Mouse (Mus musculus) CH12.LX (cell line): Measurements from ENCODE around the gene Oas1d. TPM values are rescaled to one million over a fixed set of nuclear protein-coding genes. Genes with fewer than 3 reads are reported as not detected.

Source experiments
- DNase-seq: peaks from one replicate; pipeline ENCODE4 v3.0.0-alpha.2; 2013; ENCODE audit errors: extremely low read depth
- H3K27ac ChIP-seq: 2 replicates; pipeline ENCODE4 v1.5.1; 2012; ENCODE audit warnings: low read depth, mild to moderate bottlenecking, control low read depth, moderate library complexity; ENCODE audit not compliant: insufficient read depth
- H3K27me3 ChIP-seq: replicated peaks from 2 replicates; pipeline ENCODE3; 2012; ENCODE audit warnings: inconsistent platforms
- H3K36me3 ChIP-seq, 2 experiments: replicated peaks in 1 of 2; 2 replicates each; pipeline versions ENCODE3 to v1.6.1; 2012; ENCODE audit warnings: inconsistent platforms in 1 of 2, low read length in 1 of 2, mild to moderate bottlenecking in 1 of 2, mixed read lengths in 1 of 2, moderate library complexity in 1 of 2; ENCODE audit not compliant: control insufficient read depth in 1 of 2, insufficient read depth in 1 of 2
- H3K4me1 ChIP-seq, 2 experiments: 2 replicates each; pipeline ENCODE4 v1.6.1; 2012; ENCODE audit warnings: inconsistent platforms in 1 of 2, moderate library complexity in 1 of 2; ENCODE audit not compliant: insufficient read depth in 2 of 2, control insufficient read depth in 1 of 2
- H3K4me2 ChIP-seq: 2 replicates; pipeline ENCODE4 v1.6.1; 2012; ENCODE audit warnings: low read depth, mild to moderate bottlenecking, control low read depth; ENCODE audit not compliant: poor library complexity, insufficient read depth, severe bottlenecking
- H3K4me3 ChIP-seq, 3 experiments: fragments of 150-350 bp in 1 of 3; sonication (generic) in 1 of 3; replicated peaks in 1 of 3; 2 replicates each; pipeline versions ENCODE3 to v1.5.1; 2011 to 2012; ENCODE audit warnings: low read depth in 2 of 3, low read length in 2 of 3, mild to moderate bottlenecking in 2 of 3, moderate library complexity in 2 of 3, control low read depth in 1 of 3, improper control_type of control experiment in 1 of 3, inconsistent platforms in 1 of 3, mixed read lengths in 1 of 3; ENCODE audit not compliant: poor library complexity in 1 of 3
- H3K79me2 ChIP-seq: replicated peaks from 2 replicates; pipeline ENCODE4 v1.6.1; 2012; ENCODE audit warnings: mild to moderate bottlenecking, moderate library complexity; ENCODE audit not compliant: control insufficient read depth, poor library complexity, insufficient read depth, severe bottlenecking; ENCODE audit errors: extremely low read depth
- H3K9ac ChIP-seq: 2 replicates; pipeline ENCODE4 v1.6.1; 2012; ENCODE audit warnings: low read depth, mild to moderate bottlenecking, control low read depth, moderate library complexity; ENCODE audit not compliant: insufficient read depth
- H3K9me3 ChIP-seq: replicated peaks from 2 replicates; pipeline ENCODE3; 2012; ENCODE audit warnings: low read length, inconsistent platforms, mixed read lengths
- CHD2 ChIP-seq: IDR thresholded peaks from 2 replicates; pipeline ENCODE4 v1.6.1; 2011; ENCODE audit warnings: low read length, improper control_type of control experiment
- E2F4 ChIP-seq: IDR thresholded peaks from 2 replicates; pipeline ENCODE4 v1.6.1; 2011; ENCODE audit warnings: low read depth, low read length, improper control_type of control experiment; ENCODE audit not compliant: insufficient replicate concordance
- ELF1 ChIP-seq: IDR thresholded peaks from 2 replicates; pipeline ENCODE4 v1.6.1; 2014; ENCODE audit warnings: low read depth, mild to moderate bottlenecking, inconsistent platforms, low read length, improper control_type of control experiment
- EP300 ChIP-seq: IDR thresholded peaks from 2 replicates; pipeline ENCODE4 v1.6.1; 2011; ENCODE audit warnings: low read length, improper control_type of control experiment
- GABPA ChIP-seq: IDR thresholded peaks from 2 replicates; pipeline ENCODE4 v1.6.1; 2012; ENCODE audit warnings: low read depth, low read length, improper control_type of control experiment, inconsistent platforms; ENCODE audit not compliant: insufficient replicate concordance
- HCFC1 ChIP-seq: IDR thresholded peaks from 2 replicates; pipeline ENCODE4 v1.6.1; 2012; ENCODE audit warnings: low read depth, mild to moderate bottlenecking, inconsistent platforms, low read length, improper control_type of control experiment
- IRF4 ChIP-seq: IDR thresholded peaks from 2 replicates; pipeline ENCODE4 v1.6.1; 2014; ENCODE audit warnings: low read depth, mild to moderate bottlenecking, inconsistent platforms, low read length, improper control_type of control experiment
- JUN ChIP-seq: IDR thresholded peaks from 2 replicates; pipeline ENCODE4 v1.6.1; 2011; ENCODE audit warnings: low read depth, mild to moderate bottlenecking, low read length, improper control_type of control experiment, moderate library complexity; ENCODE audit not compliant: insufficient read depth
- KAT2A ChIP-seq: IDR thresholded peaks from 2 replicates; pipeline ENCODE4 v1.6.1; 2012; ENCODE audit warnings: low read length, improper control_type of control experiment, inconsistent platforms; ENCODE audit not compliant: insufficient replicate concordance
- MAFK ChIP-seq: IDR thresholded peaks from 2 replicates; pipeline ENCODE4 v1.6.1; 2011; ENCODE audit warnings: low read length, improper control_type of control experiment; ENCODE audit not compliant: insufficient replicate concordance
- MAZ ChIP-seq: IDR thresholded peaks from 2 replicates; pipeline ENCODE4 v1.6.1; 2012; ENCODE audit warnings: low read depth, mild to moderate bottlenecking, inconsistent platforms, low read length, improper control_type of control experiment, moderate library complexity
- MEF2A ChIP-seq: IDR thresholded peaks from 2 replicates; pipeline ENCODE4 v1.6.1; 2014; ENCODE audit warnings: low read depth, mild to moderate bottlenecking, inconsistent platforms, low read length, improper control_type of control experiment, borderline replicate concordance
- MYC ChIP-seq: IDR thresholded peaks from 2 replicates; pipeline ENCODE4 v1.6.1; 2011; ENCODE audit warnings: low read depth, mild to moderate bottlenecking, improper control_type of control experiment, low read length
- NRF1 ChIP-seq: IDR thresholded peaks from 2 replicates; pipeline ENCODE4 v1.6.1; 2014; ENCODE audit warnings: low read depth, mild to moderate bottlenecking, inconsistent platforms, low read length, improper control_type of control experiment, moderate library complexity
- POLR2AphosphoS2 ChIP-seq: IDR thresholded peaks from 2 replicates; pipeline ENCODE4 v1.6.1; 2011; ENCODE audit warnings: low read depth, low read length, improper control_type of control experiment
- RCOR1 ChIP-seq: conservative IDR thresholded peaks from 2 replicates; pipeline ENCODE4 v1.6.1; 2012; ENCODE audit warnings: low read depth, mild to moderate bottlenecking, inconsistent platforms, low read length, improper control_type of control experiment
- TBP ChIP-seq: conservative IDR thresholded peaks from 2 replicates; pipeline ENCODE4 v1.6.1; 2011; ENCODE audit warnings: low read depth, low read length, improper control_type of control experiment
- UBTF ChIP-seq: IDR thresholded peaks from 2 replicates; pipeline ENCODE4 v1.6.1; 2012; ENCODE audit warnings: low read depth, mild to moderate bottlenecking, inconsistent platforms, low read length, improper control_type of control experiment, moderate library complexity
- ZKSCAN1 ChIP-seq: IDR thresholded peaks from 2 replicates; pipeline ENCODE4 v1.6.1; 2012; ENCODE audit warnings: low read depth, inconsistent platforms, low read length, improper control_type of control experiment, borderline replicate concordance
- ZNF384 ChIP-seq: IDR thresholded peaks from 2 replicates; pipeline ENCODE4 v1.6.1; 2012; ENCODE audit warnings: low read depth, low read length, improper control_type of control experiment, inconsistent platforms
- dilution Hi-C: fragments of 300-500 bp; cut with MboI; formaldehyde crosslinking; loops from 2 replicates; pipeline ENCODE4 v1.14.3; 2020; ENCODE audit warnings: low sequenced_read_pairs; ENCODE audit not compliant: extremely low pct_unique_long_range_greater_than_20kb, extremely low pct_ligation_motif_present
- in situ Hi-C: fragments of 300-500 bp; cut with MboI; formaldehyde crosslinking; loops from 3 replicates; pipeline ENCODE4 v1.14.3; 2019; ENCODE audit warnings: low sequenced_read_pairs, low pct_ligation_motif_present, low pct_unique_long_range_greater_than_20kb, mixed read lengths
- polyA plus RNA-seq: library from polyadenylated mRNA; unstranded; fragments of >175 nt; gene quantifications from 2 replicates; pipeline ENCODE4 v1.2.1, GENCODE M21; 2012; ENCODE audit warnings: low read depth; ENCODE audit not compliant: insufficient read length
- total RNA-seq, 2 experiments: library from RNA; depleted of rRNA; stranded (reverse); fragments of 300-350 nt in 1 of 2; fragments of >200 nt in 1 of 2; gene quantifications; 2 replicates each; pipeline ENCODE4 v1.2.3; 2012 to 2014

The Oas1d gene
- total and polyA plus RNA-seq, 3 experiments: not detected

DNA sequence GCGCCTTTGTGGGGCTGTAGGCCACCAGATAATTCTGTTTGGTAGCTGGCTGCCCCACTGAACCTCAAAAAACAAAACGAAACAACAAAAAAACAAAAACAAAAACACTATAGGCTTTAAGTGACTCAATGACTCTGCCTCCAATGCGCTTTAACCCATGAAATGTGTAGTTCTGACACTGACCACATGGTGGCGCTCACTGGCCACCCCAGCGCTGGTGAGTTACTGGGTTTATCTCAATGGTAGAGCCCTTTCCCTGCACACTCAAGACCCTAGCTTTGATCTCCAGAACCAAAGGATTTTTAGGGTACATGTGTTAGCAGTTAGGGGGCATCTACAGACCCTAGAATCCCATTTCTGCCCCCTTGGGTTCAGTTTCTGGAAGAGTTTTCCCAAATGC is 39.6 kb downstream of the Oas1d start (continued):
- TF ChIP-seq IRF4 (no peak), ELF1 (no peak), MYC (no peak), ZNF384 (no peak), E2F4 (no peak)

DNA sequence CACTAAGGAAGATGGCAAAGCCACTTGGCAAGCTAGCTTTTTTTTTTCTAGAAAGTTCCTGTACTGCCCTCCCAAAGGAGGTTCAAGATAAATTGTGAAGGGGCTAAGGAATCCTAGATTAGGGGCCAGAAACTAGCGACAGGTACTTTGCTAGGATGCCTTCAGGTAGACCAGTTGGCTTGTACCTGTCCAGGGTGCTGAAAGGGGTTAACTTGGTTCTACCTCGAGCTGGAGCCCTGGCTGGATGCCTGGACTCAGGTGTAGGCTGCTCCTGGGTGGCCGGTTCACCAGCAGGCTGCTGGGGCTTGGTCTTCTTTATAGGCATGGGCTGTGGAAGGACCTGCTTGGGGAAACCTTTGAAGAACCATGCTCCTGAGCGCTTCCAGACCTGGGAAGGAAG is 46.7 kb downstream of the Oas1d start:
- no peaks in the 10 kb centered on the region for H3K36me3 ChIP-seq
- peaks cover 0 to 2% of the 10 kb centered on the region in 2 experiments; a peak in 1 of 4 replicates for H3K4me1 ChIP-seq
- H3K9ac ChIP-seq: no peak overlapping the region
- peaks cover 7% of the 10 kb centered on the region for H3K9me3 ChIP-seq
- H3K79me2 ChIP-seq: no peaks in the 10 kb centered on the region
- no peak for TF ChIP-seq ZKSCAN1
- no peak for TF ChIP-seq EP300
- TF ChIP-seq TBP: no peak
- TF ChIP-seq MAFK: no peak
- TF ChIP-seq GABPA: no peak
- TF ChIP-seq NRF1: no peak
- no peak for TF ChIP-seq HCFC1
- TF ChIP-seq JUN: no peak
- TF ChIP-seq MYC: no peak
- TF ChIP-seq MEF2A: no peak
- TF ChIP-seq CHD2: no peak
- TF ChIP-seq POLR2AphosphoS2: no peak
- no peak for TF ChIP-seq KAT2A
- TF ChIP-seq UBTF: no peak
- no peak for TF ChIP-seq RCOR1
- no peak for TF ChIP-seq MAZ
- H3K27me3 ChIP-seq: peaks cover 84% of the 10 kb centered on the region
- DNase-seq: peak; percentile 17
- no peak overlapping the region for H3K4me3 ChIP-seq
- dilution Hi-C loops (no loop called here), in situ Hi-C loops (no loop called here)
- no peak overlapping the region for H3K27ac ChIP-seq
- H3K4me2 ChIP-seq: no peak overlapping the region
